Mouse (Mus musculus): ENCODE results near the gene Gm10118. TPM values are rescaled to one million over a fixed set of nuclear protein-coding genes. Genes with fewer than 3 reads are reported as not detected.

Gene Gm10118
- total RNA-seq (2021): not detected
- long read RNA-seq, experiment 1, partial matches to known transcripts: 0 of 1 reads
- long read RNA-seq, experiment 1, other reads (novel, unspliced or antisense): 0 of 1 reads
- long read RNA-seq, experiment 2: 0 reads

GRCm38 (mm10) chr10:63927334-63927733 lies at the start of gene Gm10118:
Gene Gm10118 (minus strand): TSS chr10:63927434.
- no peak for DNase-seq

GRCm38 (mm10) chr10:63972300-63972699 lies 45.1 kb upstream of the Gm10118 start:
- no peak for DNase-seq

GRCm38 (mm10) chr10:63954308-63954930 lies 27.2 kb upstream of the Gm10118 start:
- peak; percentile 39 for DNase-seq

- DNase-seq: no peak
Measured at GRCm38 (mm10) chr10:63951481-63951880, 24.2 kb upstream of the Gm10118 start.

- DNase-seq: no peak
Measured at GRCm38 (mm10) chr10:63950867-63951266, 23.6 kb upstream of the Gm10118 start.

GRCm38 (mm10) chr10:63947266-63947665 lies 20.0 kb upstream of the Gm10118 start:
- no peak for DNase-seq

- no peak for DNase-seq
Measured at GRCm38 (mm10) chr10:63945534-63945933, 18.3 kb upstream of the Gm10118 start.

GRCm38 (mm10) chr10:63933946-63934345 lies 6.7 kb upstream of the Gm10118 start:
- DNase-seq: no peak

- DNase-seq: no peak
Measured at GRCm38 (mm10) chr10:63908878-63909277, 18.4 kb downstream of the Gm10118 start.

- DNase-seq: no peak
Measured at GRCm38 (mm10) chr10:63899891-63900290, 27.3 kb downstream of the Gm10118 start.

GRCm38 (mm10) chr10:63894612-63895011 lies 32.6 kb downstream of the Gm10118 start:
- DNase-seq: no peak

- DNase-seq: no peak
Measured at GRCm38 (mm10) chr10:63886449-63887088, 40.7 kb downstream of the Gm10118 start.

- no peak for DNase-seq
Measured at GRCm38 (mm10) chr10:63880462-63880903, 46.8 kb downstream of the Gm10118 start.

Other genes starting within 250 kb of the Gm10118 start
- under 1 TPM; 0.28 to 0.34 TPM for gene Lrrtm3, start 162.8 kb upstream of the Gm10118 start, total RNA-seq (2021)

All from gastrocnemius, postnatal 10 days (tissue).